Mouse (Mus musculus) kidney, adult 2 months (tissue): Measurements from ENCODE around the gene Kif21b. TPM values are rescaled to one million over a fixed set of nuclear protein-coding genes. Genes with fewer than 3 reads are reported as not detected.

Experiments used
- DNase-seq: peaks from one replicate; pipeline ENCODE4 v3.0.0; 2021
- H3K27ac ChIP-seq: fragments of 200-500 bp; 2 replicates; pipeline ENCODE4 v1.5.1; 2012; ENCODE audit warnings: low read depth, low read length, control low read depth, inconsistent platforms; ENCODE audit not compliant: insufficient read depth
- H3K27me3 ChIP-seq: fragments of 200-500 bp; replicated peaks from 2 replicates; pipeline ENCODE4 v1.6.1; 2012; ENCODE audit warnings: mild to moderate bottlenecking, moderate library complexity, low read length, inconsistent platforms; ENCODE audit not compliant: control insufficient read depth, insufficient read depth
- H3K36me3 ChIP-seq: fragments of 200-500 bp; 2 replicates; pipeline ENCODE4 v1.6.1; 2012; ENCODE audit warnings: mild to moderate bottlenecking, moderate library complexity, low read length, inconsistent platforms; ENCODE audit not compliant: control insufficient read depth, insufficient read depth
- H3K4me1 ChIP-seq: fragments of 200-500 bp; 2 replicates; pipeline ENCODE4 v1.6.1; 2011; ENCODE audit warnings: low read length; ENCODE audit not compliant: control insufficient read depth, insufficient read depth
- H3K4me3 ChIP-seq: fragments of 200-500 bp; 2 replicates; pipeline ENCODE4 v1.5.1; 2011; ENCODE audit warnings: mild to moderate bottlenecking, low read depth, low read length, control low read depth; ENCODE audit not compliant: insufficient read depth
- CTCF ChIP-seq: fragments of 200-500 bp; conservative IDR thresholded peaks from 2 replicates; pipeline ENCODE4 v1.5.1; 2011; ENCODE audit warnings: low read depth, mild to moderate bottlenecking, control low read depth, low read length, moderate library complexity, mixed read lengths; ENCODE audit not compliant: insufficient read depth, insufficient read length
- POLR2A ChIP-seq: fragments of 200-500 bp; IDR thresholded peaks from one replicate; pipeline ENCODE4 v1.6.1; 2011; ENCODE audit warnings: low read depth, low read length, control low read depth
- WGBS: fragments of 180-500 bp; shearing (Covaris S2); methylation state at CpG from one replicate; pipeline ENCODE4 v1.1.7; 2018; 5-methylcytosine and 5-hydroxymethylcytosine counted together
- polyA plus RNA-seq: library from polyadenylated mRNA; depleted of rRNA; stranded (reverse); fragments of >200 nt; gene quantifications from 2 replicates; pipeline ENCODE4 v1.2.3, GENCODE M21; 2012; rRNA removed

Kif21b gene
- polyA plus RNA-seq, 1 experiment: 4.2 TPM

DNA sequence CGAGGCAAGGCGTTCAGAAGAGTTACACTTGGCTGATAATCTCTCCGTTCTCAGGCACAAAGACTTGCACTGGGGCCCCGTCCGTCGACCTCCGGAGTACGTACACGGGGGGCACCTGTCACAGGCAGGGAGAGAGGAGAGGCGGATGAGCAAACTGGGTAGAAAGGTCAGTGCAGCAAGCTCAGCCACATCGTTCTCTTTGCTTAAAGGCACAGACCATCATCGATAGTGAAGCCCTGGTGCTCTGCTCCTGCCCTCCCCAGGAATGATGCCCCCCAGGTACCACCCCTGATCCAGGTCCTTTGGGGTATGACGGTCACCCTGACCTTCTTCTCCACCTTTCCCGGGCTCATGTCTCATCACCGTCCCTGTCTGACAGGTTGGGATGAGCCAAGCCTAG, 83.1 kb downstream of the Kif21b start:
- Histone ChIP-seq H3K27ac (no peak overlapping the region), H3K36me3 (no peaks in the 10 kb centered on the region), H3K4me3 (no peak overlapping the region), H3K4me1 (no peaks in the 10 kb centered on the region), H3K27me3 (no peaks in the 10 kb centered on the region)
- no peak for TF ChIP-seq POLR2A
- no peak for TF ChIP-seq CTCF
- 77% methylated on average over 15 of the region's 15 CpGs for WGBS
- DNase-seq: no peak

- H3K4me1 ChIP-seq: peaks cover 20% of the 10 kb centered on the region; the same call in 1 of the 2 replicates
- no peak overlapping the region for H3K4me3 ChIP-seq
- no peak for TF ChIP-seq POLR2A
- TF ChIP-seq CTCF: no peak
- H3K27ac ChIP-seq: no peak overlapping the region
- no peaks in the 10 kb centered on the region for H3K27me3 ChIP-seq
- WGBS: 62% methylated on average over 10 of the region's 10 CpGs
- H3K36me3 ChIP-seq: no peaks in the 10 kb centered on the region
- no peak for DNase-seq
Measured at GRCm38 (mm10) chr1:136220037-136220871, 89.1 kb downstream of the Kif21b start.

DNA sequence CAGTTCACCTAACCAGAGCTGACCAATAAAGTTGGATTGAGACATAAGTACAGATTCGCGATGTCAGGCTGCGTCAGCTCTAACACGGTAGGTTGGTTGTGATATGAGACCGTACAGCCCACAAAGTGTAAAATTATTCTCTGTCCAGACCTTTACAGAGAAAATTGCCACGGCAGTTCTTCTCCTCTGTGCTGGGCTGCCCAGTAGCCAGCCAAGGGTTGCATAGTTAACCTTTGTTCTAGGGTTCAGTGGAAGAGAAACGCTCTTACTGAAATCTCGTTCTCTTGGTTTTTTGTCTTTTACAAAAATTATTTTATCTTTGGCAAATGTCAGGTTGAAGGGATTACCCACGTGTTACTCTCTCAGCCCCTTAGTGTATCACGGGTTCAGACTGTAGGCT, 91.2 kb downstream of the Kif21b start:
- Histone ChIP-seq H3K27me3 (no peaks in the 10 kb centered on the region), H3K4me1 (peaks cover 24% of the 10 kb centered on the region; the same call in 1 of the 2 replicates), H3K27ac (peak overlapping the region; percentile 13; the same call in 1 of the 2 replicates), H3K36me3 (no peaks in the 10 kb centered on the region), H3K4me3 (no peak overlapping the region)
- TF ChIP-seq CTCF: no peak
- TF ChIP-seq POLR2A: no peak
- WGBS: 53% methylated on average over 10 of the region's 10 CpGs
- peak; percentile 67 for DNase-seq

- no peak for DNase-seq
- Histone ChIP-seq H3K4me1 (peaks cover 29% of the 10 kb centered on the region), H3K27ac (no peak overlapping the region), H3K27me3 (no peaks in the 10 kb centered on the region), H3K4me3 (no peak overlapping the region), H3K36me3 (no peaks in the 10 kb centered on the region)
- 72% methylated on average over 10 of the region's 10 CpGs for WGBS
- no peak for TF ChIP-seq POLR2A
- no peak for TF ChIP-seq CTCF
Measured at GRCm38 (mm10) chr1:136223758-136224342, 92.7 kb downstream of the Kif21b start.

DNA sequence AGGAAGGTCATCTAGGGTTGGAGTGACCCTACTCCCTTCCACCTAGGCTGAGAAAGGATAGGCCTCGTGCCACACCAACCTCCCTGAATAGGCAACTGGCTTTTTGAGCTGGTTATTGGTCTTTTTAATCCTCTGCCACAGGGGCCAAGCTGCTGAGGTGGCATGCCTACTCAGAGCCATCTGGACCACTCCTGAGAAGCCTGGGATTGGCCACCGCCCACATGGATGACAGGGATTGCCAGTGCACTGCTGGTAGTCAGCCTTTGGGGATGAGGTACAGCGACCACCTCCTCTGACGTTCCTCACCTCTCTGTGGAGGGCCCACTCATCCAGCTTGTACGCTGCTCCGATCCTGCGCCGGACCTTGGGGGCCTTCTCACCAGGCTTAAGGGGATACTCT, 94.7 kb downstream of the Kif21b start:
- 97% methylated on average over 8 of the region's 8 CpGs for WGBS
- DNase-seq: no peak
- Histone ChIP-seq H3K4me3 (no peak overlapping the region), H3K27ac (no peak overlapping the region), H3K4me1 (peaks cover 29% of the 10 kb centered on the region), H3K36me3 (no peaks in the 10 kb centered on the region), H3K27me3 (no peaks in the 10 kb centered on the region)
- TF ChIP-seq CTCF (no peak), POLR2A (no peak)

- WGBS: 81% methylated on average over 8 of the region's 8 CpGs
- no peak overlapping the region for H3K4me3 ChIP-seq
- H3K27ac ChIP-seq: no peak overlapping the region
- no peaks in the 10 kb centered on the region for H3K36me3 ChIP-seq
- no peak for DNase-seq
- no peaks in the 10 kb centered on the region for H3K27me3 ChIP-seq
- H3K4me1 ChIP-seq: peaks cover 29% of the 10 kb centered on the region
- no peak for TF ChIP-seq POLR2A
- no peak for TF ChIP-seq CTCF
Measured at GRCm38 (mm10) chr1:136226626-136227025, 95.4 kb downstream of the Kif21b start.

Other genes starting within 250 kb of the Kif21b start
- 0.14 and 0.27 TPM in 2 replicates for gene Pkp1, start 212.2 kb upstream of the Kif21b start, polyA plus RNA-seq
- 0.61 and 0.78 TPM in 2 replicates for gene Igfn1, start 125.0 kb upstream of the Kif21b start, polyA plus RNA-seq
- 139 and 160 TPM in 2 replicates for gene Tmem9, start 123.2 kb upstream of the Kif21b start, polyA plus RNA-seq
- not detected in 2 replicates for gene Ascl5, start 80.6 kb upstream of the Kif21b start, polyA plus RNA-seq
- 0.12 and 4.3 TPM in 2 replicates for gene Cacna1s, start 78.6 kb upstream of the Kif21b start, polyA plus RNA-seq
- gene Mroh3, start 81.4 kb downstream of the Kif21b start, polyA plus RNA-seq: 0.10 and 0.44 TPM in 2 replicates
- gene Inava, start 102.9 kb downstream of the Kif21b start, polyA plus RNA-seq: 10.5 and 13.5 TPM in 2 replicates
- gene Gpr25, start 129.5 kb downstream of the Kif21b start, polyA plus RNA-seq: 0.09 and 0.30 TPM in 2 replicates
- 6.9 and 8.6 TPM in 2 replicates for gene Camsap2, start 214.7 kb downstream of the Kif21b start, polyA plus RNA-seq